Mouse (Mus musculus): ENCODE data around the gene Olfr533. TPM values are rescaled to one million over a fixed set of nuclear protein-coding genes. Genes with fewer than 3 reads are reported as not detected.
"Not testable (repeated sequence)": the region's sequence is repeated elsewhere in the genome, so short reads cannot be mapped to it uniquely, and the experiment has no call there.

Gene Olfr533
- not detected for total RNA-seq (2021)
- long read RNA-seq, experiment 1 = 0 reads
- long read RNA-seq, experiment 2 = 0 reads

- intact Hi-C loops (cut with DNase I); DNase-seq (ENCODE audit: low spot score in 2 of 2): not testable (repeated sequence)
Observed at GRCm38 (mm10) chr7:140463070-140463469, at the start of gene Olfr533. TSS of gene Olfr533 (plus strand) at chr7:140463370.

- intact Hi-C loops (cut with DNase I) = no loop called here
Observed at GRCm38 (mm10) chr7:140421539-140421938, 41.6 kb upstream of the Olfr533 start, which contains the start of gene Olfr532. TSS of gene Olfr532 (minus strand) at chr7:140421639.

GRCm38 (mm10) chr7:140443141-140443540 lies 20.0 kb upstream of the Olfr533 start:
- intact Hi-C loops (cut with DNase I) = no loop called here

More at GRCm38 (mm10) chr7:140421539-140421938, 41.6 kb upstream of the Olfr533 start, which contains the start of gene Olfr532:
- DNase-seq (ENCODE audit: low spot score in 2 of 2) = no peak

GRCm38 (mm10) chr7:140477886-140478285 lies 14.7 kb downstream of the Olfr533 start:
- no peak for DNase-seq (ENCODE audit: low spot score in 2 of 2)
- intact Hi-C loops (cut with DNase I) = no loop called here

More at GRCm38 (mm10) chr7:140443141-140443540, 20.0 kb upstream of the Olfr533 start:
- no peak for DNase-seq (ENCODE audit: low spot score in 2 of 2)

- intact Hi-C loops (cut with DNase I) = no loop called here
- DNase-seq (ENCODE audit: low spot score in 2 of 2) = peak; percentile 21 to 26
Observed at GRCm38 (mm10) chr7:140478733-140479132, 15.6 kb downstream of the Olfr533 start.

GRCm38 (mm10) chr7:140483916-140484315 lies 20.7 kb downstream of the Olfr533 start, which contains the start of gene Olfr535:
TSS of gene Olfr535 (plus strand) at chr7:140484216.
- intact Hi-C loops (cut with DNase I) = no loop called here
- DNase-seq (ENCODE audit: low spot score in 2 of 2) = no peak

- intact Hi-C loops (cut with DNase I) = no loop called here
- DNase-seq (ENCODE audit: low spot score in 2 of 2) = no peak
Observed at GRCm38 (mm10) chr7:140488981-140489380, 25.8 kb downstream of the Olfr533 start.

- intact Hi-C loops (cut with DNase I) = no loop called here
- no peak for DNase-seq (ENCODE audit: low spot score in 2 of 2)
Observed at GRCm38 (mm10) chr7:140494231-140494630, 31.1 kb downstream of the Olfr533 start.

GRCm38 (mm10) chr7:140494702-140495101 lies 31.5 kb downstream of the Olfr533 start:
- intact Hi-C loops (cut with DNase I) = no loop called here
- no peak for DNase-seq (ENCODE audit: low spot score in 2 of 2)

- peak in 1 of 2 experiments; percentile 22 for DNase-seq (ENCODE audit: low spot score in 2 of 2)
- intact Hi-C loops (cut with DNase I) = not testable (repeated sequence)
Observed at GRCm38 (mm10) chr7:140507346-140508021, 44.3 kb downstream of the Olfr533 start, which contains the start of gene Olfr536. TSS of gene Olfr536 (minus strand) at chr7:140507396.

Other genes starting within 250 kb of the Olfr533 start
- under 1 TPM in 1 of 2 experiments, not detected in 1; 0.18 TPM for gene Cd163l1, start 245.1 kb upstream of the Olfr533 start, total RNA-seq (2021)
- not detected for gene 5830411N06Rik, start 216.1 kb upstream of the Olfr533 start, total RNA-seq (2021)
- gene Olfr525, start 142.5 kb upstream of the Olfr533 start, total RNA-seq (2021) = not detected
- not detected for gene Olfr527, start 129.4 kb upstream of the Olfr533 start, total RNA-seq (2021)
- gene Olfr60, start 101.7 kb upstream of the Olfr533 start, total RNA-seq (2021) = not detected
- gene Olfr530, start 87.0 kb upstream of the Olfr533 start, total RNA-seq (2021) = not detected
- gene Olfr531, start 60.5 kb upstream of the Olfr533 start, total RNA-seq (2021) = not detected
- not detected for gene Olfr532, start 41.7 kb upstream of the Olfr533 start, total RNA-seq (2021)
- not detected for gene Olfr535, start 20.8 kb downstream of the Olfr533 start, total RNA-seq (2021)
- gene Olfr536, start 44.0 kb downstream of the Olfr533 start, total RNA-seq (2021) = not detected
- not detected for gene Olfr538, start 104.5 kb downstream of the Olfr533 start, total RNA-seq (2021)
- gene Olfr46, start 137.9 kb downstream of the Olfr533 start, total RNA-seq (2021) = under 1 TPM in 1 of 2 experiments, not detected in 1; 0.04 TPM
- gene Olfr61, start 165.6 kb downstream of the Olfr533 start, total RNA-seq (2021) = not detected
- gene Olfr53, start 183.1 kb downstream of the Olfr533 start, total RNA-seq (2021) = not detected
- gene Olfr539, start 196.6 kb downstream of the Olfr533 start, total RNA-seq (2021) = under 1 TPM; 0.06 to 0.07 TPM
- gene Olfr45, start 218.6 kb downstream of the Olfr533 start, total RNA-seq (2021) = not detected
- not detected for gene Olfr541, start 233.9 kb downstream of the Olfr533 start, total RNA-seq (2021)